Mouse (Mus musculus) activated CD4-positive, CD25-positive, alpha-beta regulatory T cell, adult 4 months (primary cell): ENCODE data around the gene Rapgef3. TPM values are rescaled to one million over a fixed set of nuclear protein-coding genes. Genes with fewer than 3 reads are reported as not detected.
A peak's percentile ranks its signal among the peaks of the same experiment; 100 is the strongest.

Source experiments
- ATAC-seq: one replicate; pipeline ENCODE4 v1.8.0; 2017
- polyA plus RNA-seq, 2 experiments: library from polyadenylated mRNA; unstranded; fragments of 100-300 nt; shearing (Covaris generic); gene quantifications; one replicate each; pipeline ENCODE4 v1.2.1; 2017

Gene Rapgef3
- polyA plus RNA-seq, 2 experiments from 2014 or later, result not detected

DNA sequence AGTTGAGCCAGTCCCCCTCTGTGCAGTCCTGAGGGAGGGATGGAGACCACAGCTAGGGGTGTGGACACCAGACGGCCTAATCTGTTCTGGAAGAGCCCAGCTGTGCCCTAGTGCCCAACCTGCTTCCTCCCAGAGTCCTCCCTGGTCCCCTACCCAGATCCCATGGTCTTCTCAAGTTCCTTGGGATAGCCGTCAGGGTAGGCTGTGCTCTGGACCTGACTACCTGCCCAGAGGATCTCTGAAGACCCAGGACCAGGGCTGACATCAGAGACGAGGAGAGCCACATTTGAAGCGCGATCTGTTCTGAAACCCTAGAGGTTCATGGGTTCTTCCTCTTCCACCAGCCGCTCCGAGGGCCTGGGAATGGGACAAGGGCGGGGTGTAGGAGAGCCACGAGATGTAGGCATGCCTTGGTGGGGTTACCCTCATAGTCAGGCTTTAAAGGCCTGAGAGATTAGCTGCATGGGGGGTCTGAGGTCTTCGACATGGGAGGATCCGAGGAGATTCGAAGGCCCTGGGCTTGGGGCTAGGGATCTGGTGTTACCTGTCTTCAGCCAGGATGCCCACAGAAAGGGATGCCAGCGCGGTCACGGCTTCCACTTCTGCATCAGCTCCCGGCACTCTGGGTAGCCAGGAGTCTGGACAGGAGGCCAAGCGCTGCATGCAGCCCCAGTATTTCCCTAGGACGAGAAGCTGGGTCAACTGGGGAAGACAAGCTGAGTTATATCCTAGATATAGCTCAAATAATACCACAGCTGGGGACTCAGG lies 25.8 kb upstream of the Rapgef3 start:
- ATAC-seq, result no peak

DNA sequence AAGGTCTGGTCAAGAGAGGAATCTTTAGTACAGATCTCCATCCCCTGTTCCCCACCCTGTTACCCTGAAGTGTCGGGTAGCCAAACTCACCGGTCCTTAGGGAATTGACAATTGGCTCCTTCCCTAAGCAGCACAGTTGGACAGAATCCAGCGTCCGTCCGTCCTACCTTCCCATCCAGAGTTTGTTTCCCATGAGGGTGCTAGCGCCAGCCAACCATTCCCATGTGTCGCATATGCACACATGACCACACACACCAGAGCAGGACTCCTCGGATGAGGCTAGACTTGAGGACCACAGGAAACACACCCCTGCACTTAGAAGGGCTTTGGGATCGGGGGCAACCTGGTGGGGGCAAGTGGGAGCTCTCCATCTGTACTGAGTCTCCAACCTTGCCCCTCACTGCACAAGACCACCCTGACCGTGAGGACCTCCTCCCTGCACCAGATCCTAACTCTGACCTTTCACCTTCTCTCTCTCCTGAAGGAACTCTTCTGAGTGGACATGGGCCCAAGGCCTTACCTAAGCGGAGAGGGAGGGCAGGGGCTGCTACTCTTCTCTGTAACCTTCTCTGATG lies 23.4 kb upstream of the Rapgef3 start:
- no peak for ATAC-seq

- peak; percentile 29 for ATAC-seq
Observed at GRCm38 (mm10) chr15:97789761-97790505, 22.2 kb upstream of the Rapgef3 start.

- no peak for ATAC-seq
Observed at GRCm38 (mm10) chr15:97788821-97789220, 21.0 kb upstream of the Rapgef3 start.

- no peak for ATAC-seq
Observed at GRCm38 (mm10) chr15:97787799-97788667, 20.3 kb upstream of the Rapgef3 start.

DNA sequence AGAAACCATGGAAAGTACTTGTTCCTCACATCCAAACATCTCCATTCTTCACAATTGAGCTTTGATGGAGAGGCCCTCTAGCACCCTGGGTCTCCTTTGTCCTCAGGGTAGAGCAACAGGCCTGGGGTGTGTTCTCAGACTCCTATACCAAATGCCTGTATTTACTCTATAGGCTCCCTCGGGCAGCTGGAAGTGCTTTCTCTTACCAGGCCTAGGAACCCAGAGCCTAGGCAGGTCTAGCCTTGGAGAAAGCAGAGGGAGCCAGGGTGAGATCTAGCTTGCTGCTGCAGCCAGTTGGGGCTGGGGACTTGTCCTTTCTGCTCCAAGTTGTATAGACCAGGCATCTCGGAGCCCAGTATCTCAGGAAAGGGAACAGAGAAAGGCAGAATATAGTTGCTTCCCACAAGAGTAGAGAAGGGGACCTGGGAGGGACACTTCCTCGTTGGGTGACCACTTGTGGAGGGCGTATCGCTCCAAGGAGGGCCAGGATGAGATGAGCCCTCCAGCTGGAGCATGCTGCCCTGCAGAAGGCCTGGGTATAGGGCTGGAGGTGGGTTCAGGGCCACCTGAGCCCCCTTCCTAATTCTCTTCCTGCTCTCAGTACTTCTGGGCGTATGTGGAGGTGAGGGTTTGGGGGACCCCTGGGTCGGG lies 19.5 kb upstream of the Rapgef3 start:
- no peak for ATAC-seq

DNA sequence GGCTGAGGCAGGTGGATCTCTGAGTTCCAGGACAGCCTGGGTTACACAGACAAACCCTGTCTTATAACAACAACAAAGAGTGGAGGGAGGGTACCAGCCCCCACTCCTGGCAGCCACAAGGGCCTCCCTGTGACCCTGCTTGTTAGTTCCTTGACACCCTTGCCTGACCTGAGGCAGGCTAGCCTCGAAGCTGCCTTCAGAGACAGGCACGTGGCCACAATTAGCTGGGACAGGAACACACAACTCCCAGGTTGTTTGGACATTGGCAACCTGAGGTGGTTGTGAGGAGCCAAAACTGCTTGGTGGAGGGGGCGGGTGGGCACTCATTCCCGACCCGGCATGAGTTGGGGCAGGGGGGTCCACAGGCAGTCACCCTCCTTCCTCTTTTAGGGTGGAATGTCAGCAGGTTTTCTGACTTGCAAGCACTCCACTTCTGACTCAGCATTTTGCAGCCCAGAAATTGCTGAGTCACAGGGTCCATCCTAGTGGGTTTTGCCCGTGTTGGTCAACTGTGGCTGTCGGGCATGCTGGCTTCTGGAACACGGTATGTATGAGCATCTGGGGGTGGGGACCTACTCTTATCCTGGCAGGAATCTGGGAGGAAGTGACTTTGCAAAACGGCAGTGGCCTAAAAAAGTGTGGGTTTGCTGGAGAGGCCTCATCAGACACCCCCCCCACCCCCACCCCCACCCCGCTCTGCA lies 18.8 kb upstream of the Rapgef3 start:
- no peak for ATAC-seq

GRCm38 (mm10) chr15:97785731-97786411 lies 18.1 kb upstream of the Rapgef3 start:
- no peak for ATAC-seq

- ATAC-seq, result peak; percentile 12
Observed at GRCm38 (mm10) chr15:97784561-97785161, 16.9 kb upstream of the Rapgef3 start.

GRCm38 (mm10) chr15:97784092-97784559 lies 16.4 kb upstream of the Rapgef3 start:
- ATAC-seq, result peak; percentile 72

- peak; percentile 34 for ATAC-seq
Observed at GRCm38 (mm10) chr15:97782749-97783105, 15.0 kb upstream of the Rapgef3 start.

GRCm38 (mm10) chr15:97781961-97782748 lies 14.4 kb upstream of the Rapgef3 start:
- no peak for ATAC-seq

DNA sequence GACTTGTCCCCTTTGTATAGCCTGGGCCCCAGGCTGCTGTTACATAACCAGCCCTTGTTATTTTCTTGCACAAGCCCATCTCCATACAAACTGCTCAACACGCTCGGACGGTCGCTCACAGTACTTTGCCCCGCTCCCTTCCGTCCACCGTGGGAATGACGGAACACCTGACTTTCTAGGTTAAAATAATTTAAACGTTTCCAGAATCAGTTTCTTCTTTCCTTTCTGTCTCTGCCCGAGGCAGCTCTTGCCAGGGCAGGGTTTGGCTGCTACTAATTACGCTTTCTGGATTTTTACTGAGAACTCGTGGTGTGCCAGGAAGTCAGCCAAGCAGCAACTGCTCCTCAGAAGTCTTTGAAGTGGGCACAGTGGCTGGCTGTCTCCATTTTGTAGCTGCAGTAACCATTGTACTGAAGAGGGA lies 12.8 kb upstream of the Rapgef3 start:
- ATAC-seq, result peak; percentile 17

DNA sequence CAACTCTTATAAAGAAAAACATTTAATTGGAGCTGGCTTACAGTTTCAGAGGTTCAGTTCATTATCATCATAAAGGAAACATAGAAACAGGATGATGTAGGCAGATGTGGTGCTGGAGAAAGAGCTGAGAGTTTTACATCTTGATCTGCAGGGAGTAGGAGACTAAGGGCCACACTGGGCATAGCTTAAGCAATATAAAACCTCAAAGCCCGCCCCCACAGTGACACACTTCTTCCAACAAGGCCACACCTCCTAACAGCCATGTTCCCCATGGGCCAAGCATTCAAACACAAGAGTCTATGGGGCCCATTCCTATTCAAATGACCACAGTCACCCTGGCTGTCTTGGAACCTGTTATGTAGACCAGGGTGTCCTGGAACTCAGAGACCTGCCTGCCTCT lies 11.8 kb upstream of the Rapgef3 start:
- no peak for ATAC-seq

- ATAC-seq, result no peak
Observed at GRCm38 (mm10) chr15:97778311-97779098, 10.7 kb upstream of the Rapgef3 start, which contains the start of gene Slc48a1. TSS of gene Slc48a1 (plus strand) at chr15:97778520.

DNA sequence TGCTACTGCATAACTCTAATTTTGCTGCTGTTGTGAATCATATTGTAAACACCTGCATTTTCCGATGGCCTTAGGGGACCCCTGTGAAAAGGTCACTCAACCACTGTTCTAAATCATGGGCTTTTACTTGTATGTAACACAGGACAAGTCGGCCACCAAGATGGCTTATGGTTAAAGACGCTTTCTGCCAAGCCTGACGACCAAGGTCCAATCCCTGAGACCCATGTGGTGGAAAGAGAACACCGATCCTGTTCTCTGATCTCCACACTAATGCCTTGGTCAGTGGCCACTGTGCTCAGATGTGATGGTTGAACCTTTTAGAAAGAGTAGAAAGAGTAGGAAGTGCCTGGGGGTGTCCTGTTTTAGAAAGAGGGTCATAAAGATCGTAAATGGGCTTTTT lies 9.1 kb upstream of the Rapgef3 start:
- no peak for ATAC-seq

- peak; percentile 46 for ATAC-seq
Observed at GRCm38 (mm10) chr15:97776514-97776913, 8.7 kb upstream of the Rapgef3 start.

DNA sequence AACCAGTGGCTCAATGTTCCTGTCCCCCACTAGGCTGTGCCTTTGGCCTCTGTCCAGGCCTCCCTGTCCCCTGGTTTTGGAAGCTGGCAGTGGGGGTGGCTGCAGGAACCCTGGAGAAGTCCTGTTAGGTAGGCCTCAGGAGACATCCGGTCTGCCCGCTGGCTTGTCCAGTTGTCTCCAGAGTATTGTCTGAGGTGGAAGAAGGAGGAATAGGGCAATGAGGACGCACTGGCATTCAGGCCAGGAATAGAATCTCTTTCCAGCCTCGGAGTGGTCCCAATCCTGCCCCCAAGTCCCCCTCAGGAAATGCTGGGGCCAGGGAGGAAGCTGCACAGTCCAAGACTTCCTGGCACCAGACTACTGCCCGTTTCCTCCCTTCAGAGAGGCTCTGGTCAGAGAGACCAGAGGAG lies 6.2 kb upstream of the Rapgef3 start:
- ATAC-seq, result no peak

DNA sequence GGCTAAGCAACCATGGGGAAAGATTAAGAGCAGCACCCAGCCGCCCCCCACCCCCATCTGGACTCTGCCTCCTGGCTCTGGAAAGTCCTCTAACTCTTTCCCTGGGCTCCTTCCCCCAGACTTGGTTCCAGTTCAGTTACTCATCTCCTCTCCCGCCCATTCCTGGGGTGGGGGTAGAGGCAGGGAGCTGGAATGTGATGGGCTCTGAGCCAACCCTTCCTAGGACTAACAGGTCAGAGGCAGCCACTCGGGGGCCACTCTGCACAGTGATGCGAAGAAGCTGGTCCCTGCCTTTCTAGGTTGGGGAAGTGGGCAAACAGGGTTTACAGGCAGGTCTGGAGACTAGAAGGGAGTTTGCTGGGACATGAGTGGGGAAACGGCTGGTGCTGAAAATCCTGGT lies 5.3 kb upstream of the Rapgef3 start:
- ATAC-seq, result no peak
